Mouse (Mus musculus): ENCODE measurements at regions not wholly inside any gene's neighbourhood (a gene's known extent, or its start where the extent isn't known, plus 50 kb on each side); places are given as distances from the start of the nearest gene placed in this dataset.

- TF ChIP-seq POLR2A (IDR thresholded peaks at IDR 0.05; ENCODE audit: low read depth, low read length) (no peak), CTCF (IDR thresholded peaks at IDR 0.05; ENCODE audit: extremely low read depth, insufficient read length, insufficient replicate concordance, low read depth, low read length) (no peak)
Measured at GRCm38 (mm10) chr15:62163203-62163602, 1240.4 kb upstream of the A1bg start.

Data from small intestine, adult 2 months (tissue).